Mouse (Mus musculus) inflammation-experienced regulatory T-cells, adult 16 weeks (primary cell): Measurements from ENCODE around the gene Hba-x. TPM values are rescaled to one million over a fixed set of nuclear protein-coding genes. Genes with fewer than 3 reads are reported as not detected.

Experiments
- polyA plus RNA-seq: library from polyadenylated mRNA; unstranded; fragments of 100-300 nt; shearing (Covaris generic); gene quantifications from one replicate; pipeline ENCODE4 v1.2.1, GENCODE M21; 2017

Hba-x gene
- polyA plus RNA-seq = not detected

DNA sequence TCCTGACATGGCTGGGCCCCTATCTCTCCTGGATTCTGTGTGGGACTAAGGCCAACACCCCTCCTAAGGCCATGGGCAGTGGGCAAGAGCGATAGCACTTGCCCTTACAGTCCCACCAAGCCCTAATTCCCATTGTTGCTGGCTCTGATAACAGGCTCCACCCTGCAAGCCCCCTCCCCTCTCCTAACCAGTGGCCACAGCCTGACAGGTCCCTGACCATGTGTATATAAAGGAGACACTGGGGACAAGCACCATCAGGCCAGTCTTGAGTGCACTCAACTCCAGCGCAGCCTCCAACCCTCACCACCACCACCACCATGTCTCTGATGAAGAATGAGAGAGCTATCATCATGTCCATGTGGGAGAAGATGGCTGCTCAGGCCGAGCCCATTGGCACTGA lies at the start of gene Hba-x:
Gene Hba-x, plus strand, starts transcription at position 54 of the 400 bp plus-strand sequence.

DNA sequence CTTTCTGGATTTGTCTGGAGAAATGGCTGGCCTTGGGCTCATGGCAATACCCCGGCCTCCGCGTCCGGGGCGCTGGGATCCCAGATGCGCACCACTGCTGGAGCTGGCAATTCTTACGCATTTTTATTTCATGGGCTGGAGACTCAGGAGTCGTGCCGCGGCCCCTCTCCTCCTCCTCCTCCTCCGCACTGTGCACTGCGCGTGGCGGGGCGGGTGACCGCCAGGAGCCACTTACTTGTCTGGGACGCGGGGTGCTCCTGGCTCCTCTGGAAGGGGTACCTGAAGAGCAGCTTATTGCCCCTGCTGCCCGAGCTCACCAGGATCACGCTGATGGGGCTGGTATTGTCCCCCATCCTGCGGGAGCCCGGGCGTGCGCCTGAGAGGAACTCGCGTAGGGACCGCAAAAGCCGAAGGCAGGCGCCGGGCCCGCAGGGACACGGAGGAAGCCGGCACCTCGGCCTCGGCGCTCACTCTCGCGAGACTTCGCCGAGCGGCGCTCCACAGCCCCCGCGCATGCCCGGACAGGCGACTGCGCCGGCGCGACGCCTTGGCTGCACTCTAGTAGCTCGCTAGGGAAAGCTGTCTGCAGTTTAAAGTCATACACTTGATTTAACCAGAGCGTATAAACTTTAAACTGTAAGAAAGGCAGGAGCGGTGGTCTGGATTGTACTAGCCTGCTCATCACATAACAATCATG lies 8.9 kb upstream of the Hba-x start, which contains the start of gene Nprl3:
Gene Nprl3, minus strand, starts transcription at position 520 of the 697 bp plus-strand sequence.

DNA sequence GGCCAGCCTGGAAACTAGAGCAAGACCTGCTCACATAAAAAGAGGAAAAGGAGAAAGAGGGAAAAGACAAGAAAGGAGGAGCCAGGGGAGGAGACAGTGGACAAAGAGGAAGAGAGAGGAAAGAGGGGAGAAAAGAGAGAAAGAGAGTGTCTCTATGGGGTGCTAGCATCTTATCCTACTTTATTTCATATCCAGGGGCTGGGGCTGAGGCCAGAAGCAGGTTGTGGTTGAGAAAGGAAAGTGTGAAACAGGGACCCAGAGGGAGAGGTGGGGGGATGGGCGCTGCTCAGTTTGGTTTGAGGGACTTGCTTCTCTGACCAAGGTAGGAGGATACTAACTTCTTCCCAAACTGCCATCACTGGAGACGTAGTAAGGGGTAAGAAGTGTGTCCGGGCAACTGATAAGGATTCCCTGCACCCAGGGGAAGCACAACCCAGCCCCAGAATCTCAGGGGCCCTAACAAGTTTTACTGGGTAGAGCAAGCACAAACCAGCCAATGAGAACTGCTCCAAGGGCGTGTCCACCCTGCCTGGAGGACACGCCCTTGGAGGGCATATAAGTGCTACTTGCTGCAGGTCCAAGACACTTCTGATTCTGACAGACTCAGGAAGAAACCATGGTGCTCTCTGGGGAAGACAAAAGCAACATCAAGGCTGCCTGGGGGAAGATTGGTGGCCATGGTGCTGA lies 7.0 kb downstream of the Hba-x start, which contains the start of gene Hba-a1:
Gene Hba-a1, plus strand, starts transcription at position 421 of the 687 bp plus-strand sequence.

DNA sequence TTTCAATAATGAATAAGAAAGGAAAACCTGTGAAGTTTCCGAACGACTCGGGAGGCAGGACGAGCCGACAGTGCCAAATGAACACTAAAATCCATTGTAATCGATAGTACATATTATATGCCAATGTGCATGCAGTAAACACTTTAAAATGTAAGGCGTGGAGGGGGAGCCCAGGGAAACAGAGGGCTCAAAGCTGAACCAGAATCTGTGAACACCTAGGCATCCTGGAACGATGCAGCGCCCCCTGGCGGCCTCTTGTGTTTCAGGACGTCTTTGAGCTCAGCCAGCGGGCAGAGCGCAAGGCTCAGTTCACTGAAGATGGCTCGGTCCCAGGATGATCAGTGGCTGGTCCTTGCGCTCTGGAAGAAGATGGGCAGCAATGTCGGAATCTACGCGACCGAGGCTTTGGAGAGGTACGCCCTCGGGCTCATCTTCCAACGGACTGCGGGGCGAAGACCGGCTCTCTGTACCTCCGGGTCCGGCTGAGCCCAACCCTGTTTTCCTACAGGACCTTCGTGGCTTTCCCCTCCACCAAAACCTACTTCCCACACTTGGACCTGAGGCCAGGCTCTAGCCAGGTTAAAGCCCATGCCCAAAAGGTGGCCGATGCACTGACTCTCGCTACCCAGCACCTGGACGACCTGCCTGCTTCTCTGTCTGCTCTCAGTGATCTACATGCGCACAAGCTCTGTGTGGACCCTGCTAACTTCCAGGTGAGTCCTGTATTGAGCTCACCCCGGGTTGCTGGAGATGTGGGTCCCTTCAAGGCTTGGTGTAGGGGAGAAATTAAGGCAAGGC lies 10.7 kb downstream of the Hba-x start, which contains the start of gene Hbq1b:
Gene Hbq1b, plus strand, starts transcription at position 271 of the 798 bp plus-strand sequence.

DNA sequence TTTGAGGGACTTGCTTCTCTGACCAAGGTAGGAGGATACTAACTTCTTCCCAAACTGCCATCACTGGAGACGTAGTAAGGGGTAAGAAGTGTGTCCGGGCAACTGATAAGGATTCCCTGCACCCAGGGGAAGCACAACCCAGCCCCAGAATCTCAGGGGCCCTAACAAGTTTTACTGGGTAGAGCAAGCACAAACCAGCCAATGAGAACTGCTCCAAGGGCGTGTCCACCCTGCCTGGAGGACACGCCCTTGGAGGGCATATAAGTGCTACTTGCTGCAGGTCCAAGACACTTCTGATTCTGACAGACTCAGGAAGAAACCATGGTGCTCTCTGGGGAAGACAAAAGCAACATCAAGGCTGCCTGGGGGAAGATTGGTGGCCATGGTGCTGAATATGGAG lies 20.0 kb downstream of the Hba-x start, which contains the start of gene Hba-a2:
Gene Hba-a2, plus strand, starts transcription at position 287 of the 400 bp plus-strand sequence.

DNA sequence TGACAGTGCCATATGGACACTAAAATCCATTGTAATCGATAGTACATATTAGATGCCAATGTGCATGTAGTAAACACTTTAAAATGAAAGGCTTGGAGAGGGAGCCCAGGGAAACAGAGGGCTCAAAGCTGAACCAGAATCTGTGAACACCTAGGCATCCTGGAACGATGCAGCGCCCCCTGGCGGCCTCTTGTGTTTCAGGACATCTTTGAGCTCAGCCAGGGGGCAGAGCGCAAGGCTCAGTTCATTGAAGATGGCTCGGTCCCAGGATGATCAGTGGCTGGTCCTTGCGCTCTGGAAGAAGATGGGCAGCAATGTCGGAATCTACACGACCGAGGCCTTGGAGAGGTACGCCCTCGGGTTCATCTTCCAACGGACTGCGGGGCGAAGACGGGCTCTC lies 23.7 kb downstream of the Hba-x start, which contains the start of gene Hbq1a:
Gene Hbq1a, plus strand, starts transcription at position 205 of the 400 bp plus-strand sequence.

Other genes with a start within 250 kb of the Hba-x start
- gene Il9r, start 76.1 kb upstream of the Hba-x start, polyA plus RNA-seq = 20.5 TPM
- 46.3 TPM for gene Snrnp25, start 71.0 kb upstream of the Hba-x start, polyA plus RNA-seq
- 1.2 TPM for gene Rhbdf1, start 54.1 kb upstream of the Hba-x start, polyA plus RNA-seq
- 40.8 TPM for gene Mpg, start 49.9 kb upstream of the Hba-x start, polyA plus RNA-seq
- gene Nprl3, start 8.7 kb upstream of the Hba-x start, polyA plus RNA-seq = 78.9 TPM
- 377 TPM for gene Hba-a1, start 7.1 kb downstream of the Hba-x start, polyA plus RNA-seq
- gene Hbq1b, start 10.6 kb downstream of the Hba-x start, polyA plus RNA-seq = not detected
- 586 TPM for gene Hba-a2, start 20.1 kb downstream of the Hba-x start, polyA plus RNA-seq
- gene Hbq1a, start 23.7 kb downstream of the Hba-x start, polyA plus RNA-seq = not detected
- gene Sh3pxd2b, start 71.4 kb downstream of the Hba-x start, polyA plus RNA-seq = 0.12 TPM
- gene Ubtd2, start 179.0 kb downstream of the Hba-x start, polyA plus RNA-seq = 5.0 TPM